Mouse (Mus musculus) lung, postnatal 4 days (tissue): ENCODE results near the gene Dkk1.
"Not testable (repeated sequence)": the region's sequence is repeated elsewhere in the genome, so short reads cannot be mapped to it uniquely, and the experiment has no call there.

Experiments used
- DNase-seq, 2 experiments: peaks; one replicate each; pipeline ENCODE4 v3.0.0; 2021

The Dkk1 gene

DNA sequence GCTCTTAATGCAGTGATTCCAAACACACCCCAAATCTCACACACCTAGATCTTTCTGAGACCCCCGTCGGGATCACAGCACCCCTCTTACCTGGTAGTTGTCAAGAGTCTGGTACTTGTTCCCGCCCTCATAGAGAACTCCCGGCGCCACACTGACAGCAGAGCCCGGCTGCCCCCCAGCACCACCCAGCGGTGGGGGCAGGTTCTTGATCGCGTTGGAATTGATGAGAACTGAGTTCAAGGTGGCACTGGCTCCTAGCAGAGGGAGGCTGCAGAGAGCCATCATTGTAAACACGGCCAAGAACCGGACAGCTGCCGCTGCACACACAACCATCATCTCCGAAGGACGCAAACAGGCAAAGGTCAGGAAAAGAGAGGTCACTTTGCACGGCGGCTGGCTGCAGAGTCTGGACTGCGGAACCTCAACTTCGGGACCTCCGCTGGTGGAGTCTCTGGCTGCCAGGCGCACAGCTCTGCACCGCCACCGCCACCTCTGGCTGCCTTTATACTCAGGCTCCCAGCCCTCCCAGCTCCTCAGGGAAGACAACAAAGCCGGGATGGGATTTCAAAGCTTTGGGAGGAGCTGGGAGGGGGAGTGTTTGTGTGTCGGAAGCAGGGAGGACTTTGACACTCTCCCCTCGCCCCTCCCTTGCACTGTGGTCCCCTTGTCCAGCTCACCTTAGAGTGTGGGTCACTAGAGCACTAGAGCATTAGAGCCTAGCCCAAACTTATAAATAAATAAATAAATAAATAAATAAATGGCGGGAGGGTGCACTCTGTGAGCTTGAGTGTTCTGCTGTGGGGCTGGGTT lies at the start of gene Dkk1:
Gene Dkk1, minus strand, starts transcription at position 622 of the 810 bp plus-strand sequence.
- peak; percentile 28 to 48 for DNase-seq

DNA sequence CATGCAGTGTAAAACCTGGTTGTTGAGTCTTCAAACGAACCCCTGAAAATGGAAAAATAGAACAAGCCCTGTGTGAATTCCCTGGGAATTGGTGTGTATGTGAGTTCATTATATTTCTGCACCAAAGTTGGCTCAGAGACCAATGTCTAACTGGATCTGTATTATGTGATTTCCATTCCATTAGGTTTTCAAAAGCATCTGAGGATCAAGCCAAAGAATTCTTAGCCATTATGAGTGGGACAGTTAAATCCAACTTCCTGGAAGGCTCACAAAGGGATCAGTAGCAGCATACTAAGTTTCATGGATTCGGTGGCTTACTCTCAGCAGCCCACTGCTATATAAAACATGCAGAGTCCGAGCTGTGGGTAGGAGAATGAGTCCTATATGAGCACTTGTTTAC lies 36.9 kb upstream of the Dkk1 start:
- DNase-seq, result no peak

GRCm38 (mm10) chr19:30564516-30564915 lies 15.1 kb upstream of the Dkk1 start:
- DNase-seq, result no peak

DNA sequence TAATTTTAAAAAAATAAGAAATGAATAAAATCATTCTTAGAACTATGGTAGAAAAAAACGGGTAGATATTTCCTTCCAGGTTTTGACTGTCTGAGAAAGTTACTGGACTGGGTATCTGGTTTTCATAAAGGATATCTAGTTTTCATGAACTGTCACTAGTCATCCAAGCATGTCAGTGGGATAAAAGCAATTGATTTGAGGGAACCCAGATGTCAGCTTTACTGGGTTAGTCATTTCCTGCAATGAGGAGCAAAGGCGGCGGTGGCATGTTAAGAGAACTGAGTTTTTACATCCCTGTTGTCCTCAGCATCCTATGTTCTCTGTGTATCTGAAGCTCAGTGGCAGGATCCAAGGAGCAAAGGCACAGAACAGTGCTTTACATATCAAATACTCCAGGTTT lies 14.4 kb upstream of the Dkk1 start:
- no peak for DNase-seq

GRCm38 (mm10) chr19:30558024-30558423 lies 8.6 kb upstream of the Dkk1 start:
- no peak for DNase-seq

- peak in 1 of 2 experiments; percentile 73 for DNase-seq
Observed at GRCm38 (mm10) chr19:30554467-30554881, 5.0 kb upstream of the Dkk1 start.

DNA sequence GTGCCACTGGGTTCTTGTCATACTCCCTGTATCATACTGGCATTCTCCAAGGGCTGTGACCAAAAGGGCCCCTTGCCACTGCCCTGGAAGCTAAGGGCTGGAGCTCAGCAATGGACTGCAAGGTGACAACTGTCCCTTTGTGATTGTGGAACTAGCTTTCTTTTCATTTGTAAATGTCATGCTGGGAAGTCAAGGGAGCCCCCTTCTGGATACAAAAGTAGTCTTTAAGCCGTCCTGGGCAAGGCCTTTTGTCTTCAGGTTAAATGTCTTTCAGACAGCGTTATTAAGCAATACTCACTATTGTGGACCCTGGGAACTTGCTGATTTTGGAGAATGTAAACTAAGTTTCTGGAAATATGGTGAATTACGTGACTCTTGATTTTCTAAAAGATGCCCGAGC lies 4.3 kb upstream of the Dkk1 start:
- no peak for DNase-seq

DNA sequence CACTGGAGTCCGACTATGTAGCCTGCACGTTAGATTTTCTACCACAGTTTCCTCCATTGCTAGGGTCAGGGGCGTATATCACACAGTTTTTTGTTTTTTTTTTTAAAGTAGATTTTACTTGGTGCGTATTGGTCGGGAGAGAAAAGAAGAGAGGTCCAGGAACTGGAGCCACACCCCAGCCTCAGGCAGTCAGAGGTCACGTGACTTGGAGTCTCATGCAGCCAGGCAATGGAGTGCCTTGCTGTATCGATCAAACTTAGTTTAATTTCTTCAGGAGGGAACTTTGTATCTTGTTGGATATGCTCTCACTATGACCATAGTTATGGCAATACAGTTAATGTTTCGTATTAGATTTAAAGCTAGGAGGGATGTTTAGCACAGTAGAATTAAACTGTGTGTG lies 2.8 kb upstream of the Dkk1 start:
- no peak for DNase-seq

- DNase-seq, result no peak
Observed at GRCm38 (mm10) chr19:30549854-30550647, 586 bp upstream of the Dkk1 start.

DNA sequence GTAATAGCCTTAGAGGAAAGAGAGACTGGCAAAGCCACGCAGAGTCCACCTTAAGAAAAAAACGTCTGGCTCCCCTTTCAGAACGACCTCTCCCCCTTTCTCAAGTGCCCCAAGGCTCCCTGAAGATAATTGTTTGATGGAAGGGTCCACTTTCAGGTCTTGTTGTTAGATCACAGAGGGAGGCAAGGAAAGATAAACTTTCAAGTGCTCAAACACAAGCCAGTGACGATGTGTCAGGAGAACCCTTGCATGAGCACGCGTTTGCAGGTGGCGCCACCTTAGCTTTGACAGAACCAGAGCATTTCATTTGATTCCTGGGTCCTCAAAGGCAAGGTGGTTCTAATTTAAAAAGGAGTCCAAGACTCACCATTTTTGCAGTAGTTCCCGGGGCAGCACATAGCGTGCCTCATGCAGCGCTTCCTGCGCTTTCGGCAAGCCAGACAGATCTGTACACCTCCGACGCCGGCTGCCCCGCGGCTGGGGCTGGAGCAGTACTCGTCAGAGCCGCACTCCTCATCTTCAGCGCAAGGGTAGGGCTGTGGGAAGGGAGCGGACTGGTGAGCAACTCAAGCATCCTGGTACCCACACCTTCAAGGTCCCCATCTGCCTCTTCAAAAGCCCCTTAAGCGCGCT lies 938 bp downstream of the Dkk1 start:
- DNase-seq, result no peak

GRCm38 (mm10) chr19:30539365-30539941 lies 10.0 kb downstream of the Dkk1 start:
- not testable (repeated sequence) for DNase-seq

DNA sequence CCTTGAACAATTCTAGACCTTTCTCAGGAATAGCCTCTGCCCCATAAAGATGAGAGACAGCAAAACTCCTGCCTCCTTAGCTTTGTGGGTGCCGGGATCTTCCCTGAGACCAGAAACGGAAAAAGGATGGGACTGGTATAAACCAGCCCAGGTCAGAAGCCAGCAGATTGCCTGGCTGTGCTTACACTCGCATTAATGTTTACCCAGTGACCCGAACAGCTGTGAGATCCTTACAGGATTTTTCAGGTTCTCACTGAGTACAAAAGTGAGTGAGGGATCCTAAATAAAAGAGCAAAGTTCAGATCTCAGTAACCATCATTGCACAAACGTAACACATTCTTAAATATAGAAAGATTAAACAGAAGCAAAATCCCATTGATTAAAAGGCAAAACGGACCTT lies 32.7 kb downstream of the Dkk1 start:
- no peak for DNase-seq

- DNase-seq, result no peak
Observed at GRCm38 (mm10) chr19:30510481-30510880, 39.0 kb downstream of the Dkk1 start.

GRCm38 (mm10) chr19:30505497-30505896 lies 44.0 kb downstream of the Dkk1 start:
- DNase-seq, result no peak
